Mouse (Mus musculus) heart, embryonic 11.5 days (tissue): Measurements from ENCODE around the gene Polr2h. TPM values are rescaled to one million over a fixed set of nuclear protein-coding genes. Genes with fewer than 3 reads are reported as not detected.

ENCODE experiments used
- ATAC-seq: fragments of 200-750 bp; cut with Nextera tagmentation; replicated peaks from 2 replicates; pipeline ENCODE4 v1.8.0; 2017; ENCODE audit warnings: moderate library complexity; ENCODE audit not compliant: insufficient number of reproducible peaks, low FRiP score, low TSS enrichment
- H3K27ac ChIP-seq: fragments of 300-500 bp; sonication (generic); 2 replicates; pipeline ENCODE4 v1.5.1; 2014; ENCODE audit warnings: mild to moderate bottlenecking, low read depth, low read length
- H3K27me3 ChIP-seq: fragments of 300-500 bp; sonication (generic); 2 replicates; pipeline ENCODE4 v1.6.1; 2014; ENCODE audit warnings: mild to moderate bottlenecking, low read length, mixed read lengths; ENCODE audit not compliant: control insufficient read depth, insufficient read depth
- H3K36me3 ChIP-seq: fragments of 300-500 bp; sonication (generic); 2 replicates; pipeline ENCODE4 v1.6.1; 2014; ENCODE audit warnings: mild to moderate bottlenecking, low read length, moderate library complexity, mixed read lengths; ENCODE audit not compliant: control insufficient read depth, insufficient read depth
- H3K4me1 ChIP-seq: fragments of 300-500 bp; sonication (generic); 2 replicates; pipeline ENCODE4 v1.6.1; 2014; ENCODE audit warnings: low read length; ENCODE audit not compliant: control insufficient read depth, insufficient read depth
- H3K4me2 ChIP-seq: fragments of 300-500 bp; sonication (generic); 2 replicates; pipeline ENCODE4 v1.6.1; 2014; ENCODE audit warnings: mild to moderate bottlenecking, moderate library complexity
- H3K4me3 ChIP-seq: fragments of 300-500 bp; sonication (generic); 2 replicates; pipeline ENCODE4 v1.5.1; 2014; ENCODE audit warnings: low read depth, low read length
- H3K9ac ChIP-seq: fragments of 300-500 bp; sonication (generic); 2 replicates; pipeline ENCODE4 v1.6.1; 2014; ENCODE audit warnings: mild to moderate bottlenecking, low read depth, low read length, moderate library complexity
- H3K9me3 ChIP-seq: fragments of 300-500 bp; sonication (generic); replicated peaks from 2 replicates; pipeline ENCODE4 v1.6.1; 2016; ENCODE audit warnings: low read length; ENCODE audit not compliant: control insufficient read depth
- WGBS: fragments of 180-500 bp; shearing (Covaris S2); extraction: QIAGEN DNeasy Blood & Tissue Kit; methylation state at CpG from one replicate; pipeline ENCODE4 v1.1.7; 2014; ENCODE audit not compliant: insufficient replicate concordance; 5-methylcytosine and 5-hydroxymethylcytosine counted together
- polyA plus RNA-seq: library from polyadenylated mRNA; unstranded; fragments of >200 nt; fragmentation: Nextera tagmentation; extraction: Ambion mirVana; gene quantifications from 2 replicates; pipeline ENCODE4 v1.2.1, GENCODE M21; 2014

Gene Polr2h
- polyA plus RNA-seq, 1 experiment from 2014 or later: 65.9 TPM

- 81% methylated on average over 4 of the region's 4 CpGs for WGBS
These were observed 40.8 kb upstream of the Polr2h start for GRCm38 (mm10) chr16:20676702-20677101.

GRCm38 (mm10) chr16:20677380-20677779 is 40.1 kb upstream of the Polr2h start:
- Histone ChIP-seq H3K27ac (no peak overlapping the region), H3K9ac (no peak overlapping the region), H3K27me3 (no peaks in the 10 kb centered on the region), H3K36me3 (peaks cover 61% of the 10 kb centered on the region), H3K9me3 (no peaks in the 10 kb centered on the region), H3K4me3 (no peak overlapping the region), H3K4me1 (peaks cover 20% of the 10 kb centered on the region), H3K4me2 (no peak overlapping the region)
- no peak for ATAC-seq
- WGBS: 87% methylated on average over 5 of the region's 5 CpGs

More at GRCm38 (mm10) chr16:20676702-20677101, 40.8 kb upstream of the Polr2h start:
- Histone ChIP-seq H3K9ac (no peak overlapping the region), H3K36me3 (peaks cover 57% of the 10 kb centered on the region), H3K4me3 (no peak overlapping the region), H3K4me2 (no peak overlapping the region), H3K27ac (no peak overlapping the region), H3K4me1 (peaks cover 20% of the 10 kb centered on the region), H3K27me3 (no peaks in the 10 kb centered on the region), H3K9me3 (no peaks in the 10 kb centered on the region)
- ATAC-seq: no peak

- Histone ChIP-seq H3K4me3 (no peak overlapping the region), H3K9ac (no peak overlapping the region), H3K27me3 (no peaks in the 10 kb centered on the region), H3K27ac (no peak overlapping the region), H3K36me3 (peaks cover 68% of the 10 kb centered on the region), H3K4me1 (peaks cover 20% of the 10 kb centered on the region), H3K9me3 (no peaks in the 10 kb centered on the region), H3K4me2 (no peak overlapping the region)
- ATAC-seq: no peak
- WGBS: 86% methylated on average over 10 of the region's 10 CpGs
These were observed 39.3 kb upstream of the Polr2h start for GRCm38 (mm10) chr16:20677974-20678675.

GRCm38 (mm10) chr16:20690774-20691173 is 26.7 kb upstream of the Polr2h start:
- Histone ChIP-seq H3K27ac (no peak overlapping the region), H3K27me3 (peaks cover 9% of the 10 kb centered on the region; the same call in 1 of the 2 replicates), H3K4me3 (no peak overlapping the region), H3K4me2 (no peak overlapping the region), H3K9me3 (no peaks in the 10 kb centered on the region), H3K4me1 (peaks cover 12% of the 10 kb centered on the region; the same call in 1 of the 2 replicates), H3K36me3 (peaks cover 46% of the 10 kb centered on the region), H3K9ac (no peak overlapping the region)
- WGBS: 82% methylated on average over 3 of the region's 3 CpGs
- ATAC-seq: no peak

- peaks cover 38% of the 10 kb centered on the region for H3K36me3 ChIP-seq
- no peaks in the 10 kb centered on the region for H3K9me3 ChIP-seq
- peaks cover 13% of the 10 kb centered on the region; the same call in 1 of the 2 replicates for H3K27me3 ChIP-seq
- no peak for ATAC-seq
- H3K27ac ChIP-seq: no peak overlapping the region
- H3K4me1 ChIP-seq: peaks cover 15% of the 10 kb centered on the region; the same call in 1 of the 2 replicates
- no peak overlapping the region for H3K9ac ChIP-seq
- no peak overlapping the region for H3K4me2 ChIP-seq
- WGBS: 89% methylated on average over 1 of the region's 1 CpGs
- H3K4me3 ChIP-seq: no peak overlapping the region
These were observed 25.8 kb upstream of the Polr2h start for GRCm38 (mm10) chr16:20691617-20692016.

GRCm38 (mm10) chr16:20692241-20692965 is 25.1 kb upstream of the Polr2h start:
- no peaks in the 10 kb centered on the region for H3K9me3 ChIP-seq
- WGBS: 46% methylated on average over 16 of the region's 16 CpGs
- H3K27me3 ChIP-seq: peaks cover 15% of the 10 kb centered on the region; the same call in 1 of the 2 replicates
- H3K9ac ChIP-seq: no peak overlapping the region
- H3K27ac ChIP-seq: no peak overlapping the region
- H3K4me3 ChIP-seq: no peak overlapping the region
- H3K36me3 ChIP-seq: peaks cover 30% of the 10 kb centered on the region
- H3K4me2 ChIP-seq: peak overlapping the region; percentile 86
- ATAC-seq: no peak
- H3K4me1 ChIP-seq: peaks cover 15% of the 10 kb centered on the region; the same call in 1 of the 2 replicates

GRCm38 (mm10) chr16:20693111-20693701 is 24.3 kb upstream of the Polr2h start, which contains the start of gene Fam131a:
Gene Fam131a (plus strand): TSS chr16:20693241.
- WGBS: under 1% methylated on average over 36 of the region's 37 CpGs
- Histone ChIP-seq H3K9me3 (no peaks in the 10 kb centered on the region), H3K4me1 (peaks cover 15% of the 10 kb centered on the region; the same call in 1 of the 2 replicates), H3K36me3 (peaks cover 25% of the 10 kb centered on the region), H3K4me3 (peak within 1 kb of the TSS; percentile 65), H3K27me3 (peaks cover 15% of the 10 kb centered on the region; the same call in 1 of the 2 replicates), H3K9ac (peak within 1 kb of the TSS; percentile 85), H3K27ac (peak within 1 kb of the TSS; percentile 76), H3K4me2 (peak within 1 kb of the TSS; percentile 86)
- peak; percentile 90 for ATAC-seq

- no peak for ATAC-seq
- no peak overlapping the region for H3K27ac ChIP-seq
- WGBS: 73% methylated on average over 8 of the region's 8 CpGs
These were observed 22.7 kb upstream of the Polr2h start for GRCm38 (mm10) chr16:20694781-20695180.

More at GRCm38 (mm10) chr16:20694781-20695180, 22.7 kb upstream of the Polr2h start:
- H3K4me3 ChIP-seq: no peak overlapping the region
- H3K4me2 ChIP-seq: no peak overlapping the region
- no peaks in the 10 kb centered on the region for H3K9me3 ChIP-seq
- no peak overlapping the region for H3K9ac ChIP-seq
- H3K36me3 ChIP-seq: peaks cover 13% of the 10 kb centered on the region
- peaks cover 17% of the 10 kb centered on the region; the same call in 1 of the 2 replicates for H3K27me3 ChIP-seq
- H3K4me1 ChIP-seq: peaks cover 15% of the 10 kb centered on the region; the same call in 1 of the 2 replicates
